Mouse (Mus musculus): ENCODE measurements around the gene Adarb1. TPM values are rescaled to one million over a fixed set of nuclear protein-coding genes. Genes with fewer than 3 reads are reported as not detected.

The Adarb1 gene
- polyA plus RNA-seq, 1 experiment from 2014 or later = 5.4 TPM

GRCm38 (mm10) chr10:77308978-77309377, 109.1 kb downstream of the Adarb1 start:
- H3K9me3 ChIP-seq (ENCODE audit: control insufficient read depth, low read length) = no peaks in the 10 kb centered on the region
- DNase-seq (ENCODE audit: low spot score) = no peak
- H3K4me3 ChIP-seq (ENCODE audit: low read depth, low read length) = no peak overlapping the region
- WGBS = 71% methylated on average over 10 of the region's 10 CpGs
- no peaks in the 10 kb centered on the region for H3K4me1 ChIP-seq (ENCODE audit: control insufficient read depth, insufficient read depth, low read length)
- H3K9ac ChIP-seq (ENCODE audit: low read depth, low read length) = no peak overlapping the region
- H3K27me3 ChIP-seq (replicated peaks; ENCODE audit: control insufficient read depth, insufficient read depth, low read length) = no peaks in the 10 kb centered on the region
- H3K4me2 ChIP-seq (ENCODE audit: low read depth, low read length) = no peak overlapping the region
- H3K27ac ChIP-seq (replicated peaks; ENCODE audit: low read depth, low read length) = no peak overlapping the region
- no peak for ATAC-seq (ENCODE audit: low read depth)
- H3K36me3 ChIP-seq (ENCODE audit: control insufficient read depth, insufficient read depth, low read length) = no peaks in the 10 kb centered on the region

GRCm38 (mm10) chr10:77305766-77306165, 112.3 kb downstream of the Adarb1 start:
- Histone ChIP-seq H3K4me3 (ENCODE audit: low read depth, low read length) (no peak overlapping the region), H3K27ac (replicated peaks; ENCODE audit: low read depth, low read length) (no peak overlapping the region), H3K4me1 (ENCODE audit: control insufficient read depth, insufficient read depth, low read length) (no peaks in the 10 kb centered on the region), H3K4me2 (ENCODE audit: low read depth, low read length) (no peak overlapping the region), H3K36me3 (ENCODE audit: control insufficient read depth, insufficient read depth, low read length) (no peaks in the 10 kb centered on the region), H3K9me3 (ENCODE audit: control insufficient read depth, low read length) (no peaks in the 10 kb centered on the region), H3K9ac (ENCODE audit: low read depth, low read length) (no peak overlapping the region), H3K27me3 (replicated peaks; ENCODE audit: control insufficient read depth, insufficient read depth, low read length) (no peaks in the 10 kb centered on the region)
- WGBS = 83% methylated on average over 8 of the region's 8 CpGs
- no peak for ATAC-seq (ENCODE audit: low read depth)
- DNase-seq (ENCODE audit: low spot score) = no peak

GRCm38 (mm10) chr10:77304840-77305533, 113.1 kb downstream of the Adarb1 start:
- ATAC-seq (ENCODE audit: low read depth) (no peak; the same call in 1 of the 2 replicates), DNase-seq (ENCODE audit: low spot score) (peak; percentile 50)
- Histone ChIP-seq H3K4me1 (ENCODE audit: control insufficient read depth, insufficient read depth, low read length) (no peaks in the 10 kb centered on the region), H3K9me3 (ENCODE audit: control insufficient read depth, low read length) (no peaks in the 10 kb centered on the region), H3K27me3 (replicated peaks; ENCODE audit: control insufficient read depth, insufficient read depth, low read length) (no peaks in the 10 kb centered on the region), H3K9ac (ENCODE audit: low read depth, low read length) (no peak overlapping the region), H3K27ac (replicated peaks; ENCODE audit: low read depth, low read length) (no peak overlapping the region), H3K36me3 (ENCODE audit: control insufficient read depth, insufficient read depth, low read length) (no peaks in the 10 kb centered on the region), H3K4me2 (ENCODE audit: low read depth, low read length) (no peak overlapping the region), H3K4me3 (ENCODE audit: low read depth, low read length) (no peak overlapping the region)
- WGBS = 16% methylated on average over 4 of the region's 4 CpGs

- Histone ChIP-seq H3K4me1 (ENCODE audit: control insufficient read depth, insufficient read depth, low read length) (no peaks in the 10 kb centered on the region), H3K4me3 (ENCODE audit: low read depth, low read length) (no peak overlapping the region), H3K36me3 (ENCODE audit: control insufficient read depth, insufficient read depth, low read length) (no peaks in the 10 kb centered on the region), H3K4me2 (ENCODE audit: low read depth, low read length) (no peak overlapping the region), H3K27me3 (replicated peaks; ENCODE audit: control insufficient read depth, insufficient read depth, low read length) (no peaks in the 10 kb centered on the region), H3K9ac (ENCODE audit: low read depth, low read length) (no peak overlapping the region), H3K9me3 (ENCODE audit: control insufficient read depth, low read length) (no peaks in the 10 kb centered on the region), H3K27ac (replicated peaks; ENCODE audit: low read depth, low read length) (no peak overlapping the region)
- WGBS = 77% methylated on average over 3 of the region's 3 CpGs
- no peak for ATAC-seq (ENCODE audit: low read depth)
- DNase-seq (ENCODE audit: low spot score) = no peak
Measured at GRCm38 (mm10) chr10:77304362-77304761, 113.7 kb downstream of the Adarb1 start.

DNA sequence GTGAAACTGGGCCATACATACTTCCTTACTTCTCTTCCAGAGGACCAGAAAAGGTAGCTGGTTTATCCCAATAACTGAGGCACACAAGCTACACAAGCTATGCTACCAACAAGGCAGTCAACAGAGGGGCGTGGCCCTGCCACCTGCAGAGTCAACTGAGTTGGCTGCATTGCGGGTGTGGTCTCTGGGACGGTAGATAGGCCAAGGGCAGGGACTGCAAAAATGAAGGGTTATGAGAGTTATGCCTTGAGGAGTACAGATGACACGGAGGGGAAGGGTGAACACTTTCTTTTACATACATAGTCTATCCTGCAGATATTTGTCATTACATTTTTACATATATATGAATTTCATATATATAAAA, 117.2 kb downstream of the Adarb1 start:
- Histone ChIP-seq H3K4me3 (ENCODE audit: low read depth, low read length) (no peak overlapping the region), H3K9me3 (ENCODE audit: control insufficient read depth, low read length) (no peaks in the 10 kb centered on the region), H3K27ac (replicated peaks; ENCODE audit: low read depth, low read length) (no peak overlapping the region), H3K27me3 (replicated peaks; ENCODE audit: control insufficient read depth, insufficient read depth, low read length) (no peaks in the 10 kb centered on the region), H3K36me3 (ENCODE audit: control insufficient read depth, insufficient read depth, low read length) (no peaks in the 10 kb centered on the region), H3K4me2 (ENCODE audit: low read depth, low read length) (no peak overlapping the region), H3K4me1 (ENCODE audit: control insufficient read depth, insufficient read depth, low read length) (no peaks in the 10 kb centered on the region), H3K9ac (ENCODE audit: low read depth, low read length) (no peak overlapping the region)
- ATAC-seq (ENCODE audit: low read depth) (no peak), DNase-seq (ENCODE audit: low spot score) (no peak)
- 73% methylated on average over 4 of the region's 4 CpGs for WGBS

GRCm38 (mm10) chr10:77300237-77300933, 117.7 kb downstream of the Adarb1 start:
- no peak for ATAC-seq (ENCODE audit: low read depth)
- Histone ChIP-seq H3K9me3 (ENCODE audit: control insufficient read depth, low read length) (no peaks in the 10 kb centered on the region), H3K4me2 (ENCODE audit: low read depth, low read length) (no peak overlapping the region), H3K27ac (replicated peaks; ENCODE audit: low read depth, low read length) (no peak overlapping the region), H3K4me3 (ENCODE audit: low read depth, low read length) (no peak overlapping the region), H3K9ac (ENCODE audit: low read depth, low read length) (no peak overlapping the region), H3K4me1 (ENCODE audit: control insufficient read depth, insufficient read depth, low read length) (no peaks in the 10 kb centered on the region), H3K36me3 (ENCODE audit: control insufficient read depth, insufficient read depth, low read length) (no peaks in the 10 kb centered on the region), H3K27me3 (replicated peaks; ENCODE audit: control insufficient read depth, insufficient read depth, low read length) (no peaks in the 10 kb centered on the region)
- WGBS = 82% methylated on average over 8 of the region's 8 CpGs
- DNase-seq (ENCODE audit: low spot score) = no peak

DNA sequence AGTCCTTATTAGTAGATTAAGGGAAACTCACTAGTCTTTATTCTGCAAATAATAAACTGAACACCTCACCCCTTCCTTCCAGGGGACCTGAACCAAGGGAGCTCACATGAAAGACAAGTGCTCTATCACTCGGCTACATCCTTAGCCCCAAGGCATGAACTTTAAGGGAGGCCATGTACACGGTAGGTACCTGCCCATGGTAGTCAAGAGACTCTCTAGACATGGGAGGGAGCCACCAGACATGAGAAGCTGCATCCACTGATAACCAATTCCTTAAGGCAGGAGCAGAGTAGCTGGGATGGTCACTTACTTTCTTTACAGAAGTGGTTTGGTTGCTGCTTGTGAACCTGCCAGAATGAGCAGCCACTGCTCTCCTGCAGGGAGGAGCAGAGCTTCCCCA, 118.9 kb downstream of the Adarb1 start:
- H3K9ac ChIP-seq (ENCODE audit: low read depth, low read length) = no peak overlapping the region
- no peaks in the 10 kb centered on the region for H3K27me3 ChIP-seq (replicated peaks; ENCODE audit: control insufficient read depth, insufficient read depth, low read length)
- H3K4me2 ChIP-seq (ENCODE audit: low read depth, low read length) = no peak overlapping the region
- no peak for DNase-seq (ENCODE audit: low spot score)
- ATAC-seq (ENCODE audit: low read depth) = no peak
- no peaks in the 10 kb centered on the region for H3K4me1 ChIP-seq (ENCODE audit: control insufficient read depth, insufficient read depth, low read length)
- H3K27ac ChIP-seq (replicated peaks; ENCODE audit: low read depth, low read length) = no peak overlapping the region
- H3K36me3 ChIP-seq (ENCODE audit: control insufficient read depth, insufficient read depth, low read length) = no peaks in the 10 kb centered on the region
- WGBS = 51% methylated on average over 2 of the region's 2 CpGs
- no peaks in the 10 kb centered on the region for H3K9me3 ChIP-seq (ENCODE audit: control insufficient read depth, low read length)
- no peak overlapping the region for H3K4me3 ChIP-seq (ENCODE audit: low read depth, low read length)

DNA sequence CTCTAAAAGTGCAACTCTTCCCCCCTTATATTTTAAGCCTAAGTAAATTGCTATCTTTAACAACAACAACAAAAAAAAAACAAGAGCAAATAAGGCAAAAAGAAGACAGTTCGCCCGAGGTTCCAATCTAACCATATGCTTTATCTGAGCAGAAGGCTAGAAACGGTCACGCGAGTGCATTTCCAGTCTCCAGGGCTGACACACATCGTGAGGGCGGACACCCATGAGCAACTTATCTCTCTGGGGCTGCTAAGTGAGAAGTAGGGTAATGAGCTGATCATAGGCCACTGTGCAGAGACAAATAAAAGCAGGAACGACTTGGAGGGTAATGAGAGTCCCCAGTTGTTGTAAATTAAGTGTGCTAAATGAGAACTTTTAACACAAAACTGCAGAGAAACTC, 119.4 kb downstream of the Adarb1 start:
- DNase-seq (ENCODE audit: low spot score) (no peak), ATAC-seq (ENCODE audit: low read depth) (no peak)
- Histone ChIP-seq H3K4me1 (ENCODE audit: control insufficient read depth, insufficient read depth, low read length) (no peaks in the 10 kb centered on the region), H3K4me2 (ENCODE audit: low read depth, low read length) (no peak overlapping the region), H3K27me3 (replicated peaks; ENCODE audit: control insufficient read depth, insufficient read depth, low read length) (no peaks in the 10 kb centered on the region), H3K4me3 (ENCODE audit: low read depth, low read length) (no peak overlapping the region), H3K9me3 (ENCODE audit: control insufficient read depth, low read length) (no peaks in the 10 kb centered on the region), H3K9ac (ENCODE audit: low read depth, low read length) (no peak overlapping the region), H3K36me3 (ENCODE audit: control insufficient read depth, insufficient read depth, low read length) (no peaks in the 10 kb centered on the region), H3K27ac (replicated peaks; ENCODE audit: low read depth, low read length) (no peak overlapping the region)
- 85% methylated on average over 8 of the region's 8 CpGs for WGBS

DNA sequence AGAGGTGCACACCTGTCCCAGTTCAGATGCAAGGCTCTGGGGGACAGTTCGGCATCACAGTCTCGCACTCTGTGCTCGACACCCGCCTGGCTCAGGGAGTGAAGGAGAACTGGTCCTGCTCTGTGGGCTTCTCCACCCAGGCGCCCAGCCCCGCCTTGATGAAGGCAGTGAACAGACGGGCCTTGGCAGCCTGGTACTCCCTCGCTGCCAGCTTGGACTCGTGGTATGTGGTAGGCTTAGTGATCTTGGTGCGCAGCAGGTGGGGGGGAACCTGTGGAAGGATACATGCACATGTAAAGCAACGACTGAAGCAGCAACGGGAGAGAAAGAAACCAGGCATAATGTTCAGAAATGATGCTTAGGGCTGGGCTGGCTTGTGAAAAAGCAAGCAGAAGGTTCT, 123.4 kb downstream of the Adarb1 start:
- WGBS = 89% methylated on average over 12 of the region's 12 CpGs
- H3K4me3 ChIP-seq (ENCODE audit: low read depth, low read length) = no peak overlapping the region
- H3K27ac ChIP-seq (replicated peaks; ENCODE audit: low read depth, low read length) = no peak overlapping the region
- H3K4me2 ChIP-seq (ENCODE audit: low read depth, low read length) = no peak overlapping the region
- ATAC-seq (ENCODE audit: low read depth) (no peak), DNase-seq (ENCODE audit: low spot score) (no peak)
- no peaks in the 10 kb centered on the region for H3K36me3 ChIP-seq (ENCODE audit: control insufficient read depth, insufficient read depth, low read length)
- no peaks in the 10 kb centered on the region for H3K4me1 ChIP-seq (ENCODE audit: control insufficient read depth, insufficient read depth, low read length)
- no peaks in the 10 kb centered on the region for H3K9me3 ChIP-seq (ENCODE audit: control insufficient read depth, low read length)
- no peaks in the 10 kb centered on the region for H3K27me3 ChIP-seq (replicated peaks; ENCODE audit: control insufficient read depth, insufficient read depth, low read length)
- no peak overlapping the region for H3K9ac ChIP-seq (ENCODE audit: low read depth, low read length)

Data from embryonic facial prominence, embryonic 14.5 days (tissue).